Mouse (Mus musculus): ENCODE results near the gene Acta2. TPM values are rescaled to one million over a fixed set of nuclear protein-coding genes. Genes with fewer than 3 reads are reported as not detected.

Acta2 gene
- total RNA-seq, 2 experiments from 2014 or later = 375 to 430 TPM

DNA sequence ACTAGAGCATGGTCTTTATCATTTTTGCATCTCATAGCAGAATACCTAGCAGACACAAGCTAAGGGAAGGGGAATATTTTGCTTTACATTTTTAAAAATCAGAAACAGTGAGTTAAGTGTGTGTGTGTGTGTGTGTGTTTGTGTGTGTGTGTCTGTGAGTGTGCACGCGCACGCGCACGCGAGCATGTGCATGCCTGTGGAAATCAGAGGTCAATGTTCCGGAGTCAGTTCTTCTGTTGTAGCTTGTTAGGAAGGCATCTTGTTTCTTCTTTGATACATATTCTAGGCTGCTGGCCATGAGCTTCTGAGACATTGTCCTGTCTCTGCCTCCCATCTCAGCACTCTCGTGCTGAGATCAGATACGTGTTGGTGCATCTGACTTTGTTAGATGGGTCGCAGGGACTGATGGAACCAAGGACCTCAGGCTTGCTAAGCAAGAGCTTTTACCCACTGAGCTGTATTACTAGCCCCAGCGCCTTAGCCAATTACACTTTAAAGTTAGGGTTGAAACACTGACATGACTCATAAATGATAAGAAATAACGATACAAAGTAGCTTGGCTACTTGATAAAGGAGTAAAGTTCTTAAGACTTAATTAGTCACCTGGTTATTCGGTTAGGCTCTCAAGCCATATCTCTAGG is 15.6 kb upstream of the Acta2 start:
- no peak for DNase-seq (ENCODE audit: low spot score in 2 of 2)

DNA sequence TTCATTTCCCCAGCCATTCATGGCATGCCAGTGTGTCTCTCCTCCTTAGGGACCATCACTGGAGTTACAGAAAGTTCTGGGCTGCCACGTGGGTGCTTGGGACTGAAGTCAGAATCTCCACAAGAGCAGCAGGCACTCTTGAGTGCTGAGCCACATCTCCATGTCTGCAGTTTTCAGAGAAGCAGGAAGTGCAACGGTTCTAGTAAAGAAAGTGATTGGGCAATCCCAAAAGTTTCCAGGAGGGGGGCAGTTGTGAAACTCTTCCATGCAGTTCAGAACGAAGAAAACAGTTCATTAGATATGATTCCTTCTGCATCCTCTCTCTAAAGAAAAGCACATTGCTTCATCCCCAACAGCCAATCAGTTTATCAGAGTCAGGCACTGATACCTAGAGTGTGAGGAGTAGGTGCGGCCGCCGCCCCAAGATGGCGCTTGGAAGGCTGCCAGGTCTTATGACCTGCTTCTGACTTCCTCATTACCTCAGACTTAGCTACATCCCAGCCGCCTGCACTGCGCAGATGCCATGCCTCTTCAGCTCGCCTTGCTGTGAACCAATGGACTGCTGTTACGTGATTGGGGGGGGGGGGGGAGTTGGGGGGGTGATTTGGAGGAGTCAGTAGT is 14.8 kb upstream of the Acta2 start:
- no peak for DNase-seq (ENCODE audit: low spot score in 2 of 2)

- DNase-seq (ENCODE audit: low spot score in 2 of 2) = no peak
Observed at GRCm38 (mm10) chr19:34268991-34269390, 13.6 kb upstream of the Acta2 start.

- DNase-seq (ENCODE audit: low spot score in 2 of 2) = no peak
Observed at GRCm38 (mm10) chr19:34265604-34266193, 10.3 kb upstream of the Acta2 start.

- no peak for DNase-seq (ENCODE audit: low spot score in 2 of 2)
Observed at GRCm38 (mm10) chr19:34262273-34262974, 7.0 kb upstream of the Acta2 start.

GRCm38 (mm10) chr19:34256936-34257335 is 1.5 kb upstream of the Acta2 start:
- DNase-seq (ENCODE audit: low spot score in 2 of 2) = no peak

- no peak for DNase-seq (ENCODE audit: low spot score in 2 of 2)
Observed at GRCm38 (mm10) chr19:34256149-34256548, 759 bp upstream of the Acta2 start.

DNA sequence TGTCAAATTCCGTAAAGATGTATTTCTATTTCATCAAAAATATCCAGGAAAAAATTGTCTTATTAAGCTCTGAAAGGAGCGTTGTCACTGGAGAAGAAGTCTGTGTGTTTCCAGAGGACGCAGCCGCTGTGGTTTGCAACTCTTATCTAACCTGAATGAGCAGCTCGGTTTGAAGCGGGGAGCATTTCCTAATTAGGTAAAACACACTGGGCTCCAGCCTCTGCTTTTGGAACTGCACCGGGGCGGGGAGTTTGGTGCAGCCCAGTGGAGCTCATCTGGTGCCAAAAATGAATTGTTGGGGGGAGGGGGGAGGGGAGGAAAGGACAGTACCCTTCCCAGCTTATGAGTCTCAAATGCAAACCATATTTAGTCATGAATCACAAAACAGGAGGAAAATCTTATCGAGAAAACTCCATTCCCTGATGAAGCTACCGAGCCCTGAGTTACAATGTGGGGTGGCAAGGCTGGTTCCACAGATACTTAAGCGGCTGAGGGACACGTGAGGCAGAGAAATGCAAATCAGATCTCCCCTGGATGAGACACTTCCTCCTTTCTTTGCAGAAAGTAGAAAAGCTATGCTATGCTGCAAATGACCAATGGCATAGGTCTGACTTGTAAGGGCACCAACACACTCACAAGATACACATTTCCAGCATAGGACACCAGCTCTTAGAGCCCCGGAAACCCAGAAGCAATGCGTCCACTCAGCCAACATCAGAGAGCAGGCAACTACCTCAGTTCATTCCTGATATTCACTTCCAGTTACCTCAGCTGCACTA is 1.1 kb downstream of the Acta2 start:
- peak in 1 of 2 experiments; percentile 18 for DNase-seq (ENCODE audit: low spot score in 2 of 2)

GRCm38 (mm10) chr19:34252450-34252849 is 2.9 kb downstream of the Acta2 start:
- no peak for DNase-seq (ENCODE audit: low spot score in 2 of 2)

- no peak for DNase-seq (ENCODE audit: low spot score in 2 of 2)
Observed at GRCm38 (mm10) chr19:34251900-34252299, 3.5 kb downstream of the Acta2 start.

GRCm38 (mm10) chr19:34250621-34251020 is 4.8 kb downstream of the Acta2 start:
- DNase-seq (ENCODE audit: low spot score in 2 of 2) = no peak

DNA sequence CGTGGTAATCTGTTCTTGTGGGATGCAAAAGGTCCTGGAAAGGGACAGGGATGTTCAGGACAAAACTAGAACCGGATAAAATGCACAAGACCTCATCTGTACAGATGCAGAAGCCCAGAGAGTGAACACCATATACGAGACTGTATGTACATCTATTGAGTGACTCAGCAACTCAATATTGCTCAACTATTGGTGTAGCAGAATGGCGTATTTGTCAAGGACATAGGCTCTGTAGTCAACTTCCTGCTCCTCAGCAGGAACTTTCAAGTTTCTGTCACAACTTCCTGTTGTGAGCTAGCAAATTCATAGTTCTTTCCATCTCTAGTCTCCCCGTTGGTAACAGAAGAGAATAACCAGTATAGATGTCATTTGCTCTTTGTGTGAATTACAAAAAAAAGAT is 6.8 kb downstream of the Acta2 start:
- no peak for DNase-seq (ENCODE audit: low spot score in 2 of 2)

- peak in 1 of 2 experiments; percentile 46 for DNase-seq (ENCODE audit: low spot score in 2 of 2)
Observed at GRCm38 (mm10) chr19:34244056-34244455, 11.3 kb downstream of the Acta2 start.

DNA sequence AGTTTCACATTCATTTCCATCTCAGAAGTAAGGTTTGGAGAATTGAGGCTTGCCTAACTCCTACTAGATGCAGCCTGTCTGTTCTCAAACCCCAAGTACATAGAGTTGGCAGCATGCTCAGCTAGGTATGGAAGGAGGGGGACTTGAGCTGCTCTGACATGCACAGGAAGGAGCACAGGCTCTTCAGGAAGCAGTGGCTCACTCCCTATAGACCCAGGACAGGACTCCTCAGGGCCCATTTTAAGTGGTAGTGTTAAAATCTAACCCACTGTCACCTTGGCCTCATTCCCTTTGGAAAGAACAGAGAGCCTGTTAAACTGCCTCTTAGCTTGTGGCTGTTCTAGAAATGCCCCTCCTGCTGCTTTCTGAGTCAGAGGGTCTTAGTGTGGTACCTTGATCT is 12.5 kb downstream of the Acta2 start:
- DNase-seq (ENCODE audit: low spot score in 2 of 2) = no peak

GRCm38 (mm10) chr19:34241247-34241915 is 14.0 kb downstream of the Acta2 start:
- DNase-seq (ENCODE audit: low spot score in 2 of 2) = no peak

DNA sequence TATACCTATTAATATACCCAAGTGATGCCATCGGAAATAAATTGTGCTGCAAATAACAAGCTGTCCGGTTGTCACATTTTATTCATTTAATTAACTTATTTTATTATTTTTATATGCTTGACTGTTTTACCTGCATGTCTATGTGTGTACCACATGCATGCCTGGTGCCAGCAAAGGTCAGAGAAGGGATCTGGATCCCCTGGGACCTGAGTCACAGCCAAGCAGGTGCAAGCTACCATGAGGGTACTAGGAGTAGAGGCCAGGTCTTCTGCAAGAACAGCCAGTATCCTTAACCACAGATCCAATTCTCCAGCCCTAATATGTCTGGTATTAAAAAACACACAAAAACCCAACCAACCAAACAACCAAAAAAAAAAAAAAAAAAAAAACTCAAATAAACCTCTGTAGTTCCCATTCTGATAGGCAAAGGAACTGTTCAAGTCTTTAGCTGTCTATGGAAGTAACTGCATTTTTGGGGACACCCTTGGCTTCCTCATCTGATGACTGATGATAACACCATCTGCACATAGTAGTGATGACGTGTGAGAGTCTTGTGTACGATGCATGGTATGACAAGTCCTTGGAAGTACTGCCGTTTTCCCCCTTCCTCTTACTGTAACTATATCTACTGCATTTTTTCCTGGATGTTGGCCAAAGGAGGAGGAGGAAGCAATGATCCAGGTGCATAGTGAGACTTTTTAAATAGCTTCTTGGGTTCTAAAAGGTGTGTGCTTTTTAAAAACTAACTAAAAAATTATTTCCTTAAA is 14.9 kb downstream of the Acta2 start:
- no peak for DNase-seq (ENCODE audit: low spot score in 2 of 2)

DNA sequence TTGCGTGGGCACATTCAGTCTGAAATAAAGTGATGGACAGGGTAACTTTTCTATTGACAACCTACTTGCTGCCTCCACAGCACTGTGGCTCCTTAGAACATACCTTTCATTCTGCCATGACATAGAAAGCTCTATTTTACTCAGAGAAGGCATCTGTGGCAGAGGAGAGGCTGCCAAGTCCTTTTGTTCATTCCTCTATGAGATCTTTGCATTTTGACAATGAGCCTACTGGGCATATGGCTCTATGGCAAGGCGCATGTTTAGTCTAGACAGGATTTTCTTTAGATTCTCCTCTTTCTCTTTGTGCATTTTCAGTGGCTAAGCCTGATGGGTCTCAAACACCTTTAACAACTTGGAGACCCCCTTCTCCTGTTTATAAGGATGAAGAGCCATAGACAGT is 17.6 kb downstream of the Acta2 start:
- no peak for DNase-seq (ENCODE audit: low spot score in 2 of 2)

GRCm38 (mm10) chr19:34236049-34236448 is 19.3 kb downstream of the Acta2 start:
- no peak for DNase-seq (ENCODE audit: low spot score in 2 of 2)

DNA sequence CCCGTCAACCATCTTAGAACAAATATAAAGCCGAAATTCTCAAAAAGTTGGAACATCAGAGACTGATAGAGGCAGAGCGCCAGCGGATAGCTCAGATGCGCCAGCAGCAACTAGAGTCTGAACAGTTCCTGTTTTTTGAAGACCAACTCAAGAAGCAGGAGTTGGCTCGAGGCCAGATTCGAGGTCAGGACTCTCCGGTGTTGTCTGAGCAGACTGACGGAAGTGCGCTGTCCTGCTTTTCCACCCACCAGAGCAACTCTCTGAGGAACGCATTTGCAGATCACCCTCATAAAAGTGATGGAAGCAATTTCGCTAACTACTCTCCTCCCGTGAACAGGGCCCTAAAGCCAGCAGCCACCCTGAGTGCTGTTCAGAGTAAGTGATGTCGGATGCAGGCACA is 21.4 kb downstream of the Acta2 start:
- peak; percentile 56 to 72 for DNase-seq (ENCODE audit: low spot score in 2 of 2)

- no peak for DNase-seq (ENCODE audit: low spot score in 2 of 2)
Observed at GRCm38 (mm10) chr19:34232326-34232725, 23.1 kb downstream of the Acta2 start.

All from gastrocnemius, postnatal 4 days (tissue).